Mouse (Mus musculus): ENCODE measurements around the gene Tmem63b. TPM values are rescaled to one million over a fixed set of nuclear protein-coding genes. Genes with fewer than 3 reads are reported as not detected.

Gene Tmem63b
- total RNA-seq, 2 experiments from 2014 or later, result 165 to 176 TPM

- DNase-seq (ENCODE audit: low spot score in 2 of 2), result no peak
- TF ChIP-seq CTCF (conservative IDR thresholded peaks at IDR 0.05), result no peak
- Histone ChIP-seq H3K4me3 (no peak overlapping the region), H3K27ac (no peak overlapping the region)
Observed at GRCm38 (mm10) chr17:45700496-45701235, 14.0 kb upstream of the Tmem63b start.

- no peak for DNase-seq (ENCODE audit: low spot score in 2 of 2)
- no peak overlapping the region for H3K4me3 ChIP-seq
- no peak overlapping the region for H3K27ac ChIP-seq
- TF ChIP-seq CTCF (conservative IDR thresholded peaks at IDR 0.05), result no peak
Observed at GRCm38 (mm10) chr17:45699039-45699740, 12.5 kb upstream of the Tmem63b start.

GRCm38 (mm10) chr17:45698368-45698767 lies 11.7 kb upstream of the Tmem63b start:
- Histone ChIP-seq H3K27ac (no peak overlapping the region), H3K4me3 (no peak overlapping the region)
- DNase-seq (ENCODE audit: low spot score in 2 of 2), result no peak
- no peak for TF ChIP-seq CTCF (conservative IDR thresholded peaks at IDR 0.05)

- H3K4me3 ChIP-seq, result no peak overlapping the region
- TF ChIP-seq CTCF (conservative IDR thresholded peaks at IDR 0.05), result no peak
- H3K27ac ChIP-seq, result no peak overlapping the region
- no peak for DNase-seq (ENCODE audit: low spot score in 2 of 2)
Observed at GRCm38 (mm10) chr17:45696981-45697380, 10.3 kb upstream of the Tmem63b start.

- H3K4me3 ChIP-seq, result no peak overlapping the region
- DNase-seq (ENCODE audit: low spot score in 2 of 2), result no peak
- no peak overlapping the region for H3K27ac ChIP-seq
- TF ChIP-seq CTCF (conservative IDR thresholded peaks at IDR 0.05), result no peak
Observed at GRCm38 (mm10) chr17:45695227-45696120, 8.8 kb upstream of the Tmem63b start.

- Histone ChIP-seq H3K4me3 (no peak overlapping the region), H3K27ac (no peak overlapping the region)
- DNase-seq (ENCODE audit: low spot score in 2 of 2), result no peak
- no peak for TF ChIP-seq CTCF (conservative IDR thresholded peaks at IDR 0.05)
Observed at GRCm38 (mm10) chr17:45693812-45694565, 7.3 kb upstream of the Tmem63b start.

- DNase-seq (ENCODE audit: low spot score in 2 of 2), result no peak
- TF ChIP-seq CTCF (conservative IDR thresholded peaks at IDR 0.05), result no peak
- Histone ChIP-seq H3K4me3 (no peak overlapping the region), H3K27ac (no peak overlapping the region)
Observed at GRCm38 (mm10) chr17:45692159-45692558, 5.5 kb upstream of the Tmem63b start.

GRCm38 (mm10) chr17:45690044-45690443 lies 3.3 kb upstream of the Tmem63b start:
- no peak for TF ChIP-seq CTCF (conservative IDR thresholded peaks at IDR 0.05)
- no peak overlapping the region for H3K27ac ChIP-seq
- H3K4me3 ChIP-seq, result no peak overlapping the region
- DNase-seq (ENCODE audit: low spot score in 2 of 2), result no peak

- DNase-seq (ENCODE audit: low spot score in 2 of 2), result no peak
- TF ChIP-seq CTCF (conservative IDR thresholded peaks at IDR 0.05), result no peak
- H3K27ac ChIP-seq, result no peak overlapping the region
- no peak overlapping the region for H3K4me3 ChIP-seq
Observed at GRCm38 (mm10) chr17:45689120-45689519, 2.4 kb upstream of the Tmem63b start.

- peak; percentile 87 to 94 for DNase-seq (ENCODE audit: low spot score in 2 of 2)
- peak within 1 kb of the TSS; percentile 97 for H3K27ac ChIP-seq
- peak within 1 kb of the TSS; percentile 98 for H3K4me3 ChIP-seq
- TF ChIP-seq CTCF (conservative IDR thresholded peaks at IDR 0.05), result no peak
Observed at GRCm38 (mm10) chr17:45686093-45686619, 549 bp downstream of the Tmem63b start, which contains the start of gene Mrpl14. Gene Mrpl14 (plus strand): TSS chr17:45686322.

- TF ChIP-seq CTCF (conservative IDR thresholded peaks at IDR 0.05), result 0 out of 2 replicates have a peak, but pooled peaks have one; percentile 24
- peak; percentile 23 to 50 for DNase-seq (ENCODE audit: low spot score in 2 of 2)
- H3K4me3 ChIP-seq, result peak overlapping the region; percentile 98
- peak overlapping the region; percentile 97 for H3K27ac ChIP-seq
Observed at GRCm38 (mm10) chr17:45685171-45686092, 1.3 kb downstream of the Tmem63b start.

All from layer of hippocampus, adult 2 months (tissue).